Mouse (Mus musculus): ENCODE measurements around the gene Kdm6b.

- TF ChIP-seq CTCF (IDR thresholded peaks at IDR 0.05; ENCODE audit: low read depth) = no peak
- TF ChIP-seq EP300 (IDR thresholded peaks at IDR 0.05; ENCODE audit: low read depth) = no peak
Measured at GRCm38 (mm10) chr11:69420554-69421000, 7.1 kb upstream of the Kdm6b start.
